Mouse (Mus musculus): ENCODE data around the gene Runx1. TPM values are rescaled to one million over a fixed set of nuclear protein-coding genes. Genes with fewer than 3 reads are reported as not detected.
A peak's percentile ranks its signal among the peaks of the same experiment; 100 is the strongest.

Runx1 gene
- total and polyA plus RNA-seq, 3 experiments = 3.1 to 10.9 (median 4.7) TPM

DNA sequence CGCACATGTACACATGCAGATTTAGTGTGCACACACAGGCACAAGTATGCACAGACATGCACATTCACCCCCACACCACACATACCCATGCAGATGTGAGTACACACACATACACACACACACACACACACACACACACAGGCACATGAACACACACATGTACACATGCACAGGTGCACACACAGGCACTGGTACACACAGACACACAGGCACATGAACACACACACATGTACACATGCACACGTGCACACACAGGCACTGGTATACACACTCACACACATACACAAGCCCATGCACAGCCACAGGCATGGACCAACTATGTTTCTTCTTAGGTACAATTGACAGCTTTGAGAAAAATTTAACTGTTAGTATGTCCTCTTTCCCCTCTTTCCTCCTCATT, 122.1 kb downstream of the Runx1 start:
- Histone ChIP-seq H3K27me3 (replicated peaks) (no peaks in the 10 kb centered on the region), H3K27ac (ENCODE audit: insufficient read depth, low read depth) (no peak overlapping the region), H3K36me3 (replicated peaks in 1 of 2; ENCODE audit: control insufficient read depth in 1 of 2, insufficient read depth in 1 of 2, low read length in 1 of 2) (peaks cover 0 to 31% of the 10 kb centered on the region in 2 experiments), H3K79me2 (replicated peaks; ENCODE audit: control insufficient read depth, extremely low read depth, insufficient read depth, poor library complexity, severe bottlenecking) (no peaks in the 10 kb centered on the region), H3K9ac (ENCODE audit: insufficient read depth, low read depth) (no peak overlapping the region), H3K9me3 (replicated peaks; ENCODE audit: low read length) (peaks cover 8% of the 10 kb centered on the region), H3K4me2 (ENCODE audit: insufficient read depth, low read depth, poor library complexity, severe bottlenecking) (no peak overlapping the region), H3K4me1 (ENCODE audit: control insufficient read depth in 1 of 2, insufficient read depth in 2 of 2) (peaks cover 6 to 25% of the 10 kb centered on the region in 2 experiments), H3K4me3 (replicated peaks in 1 of 3; ENCODE audit: low read depth in 2 of 3, low read length in 2 of 3, poor library complexity in 1 of 3) (no peak overlapping the region)
- no peak for DNase-seq (ENCODE audit: extremely low read depth)
- TF ChIP-seq IRF4 (IDR thresholded peaks at IDR 0.05; ENCODE audit: low read depth, low read length) = no peak
- no peak for TF ChIP-seq GABPA (IDR thresholded peaks at IDR 0.05; ENCODE audit: insufficient replicate concordance, low read depth, low read length)
- TF ChIP-seq RAD21 (IDR thresholded peaks at IDR 0.05; ENCODE audit: low read depth, low read length) = no peak
- no peak for TF ChIP-seq ZNF384 (IDR thresholded peaks at IDR 0.05; ENCODE audit: low read depth, low read length)
- no peak for TF ChIP-seq ZMIZ1 (IDR thresholded peaks at IDR 0.05; ENCODE audit: low read depth, low read length)
- no peak for TF ChIP-seq ZC3H11A (IDR thresholded peaks at IDR 0.05; ENCODE audit: low read depth, low read length)
- no peak for TF ChIP-seq CTCF (conservative IDR thresholded peaks at IDR 0.05 in 1 of 2, IDR thresholded peaks at IDR 0.05 in 1 of 2; ENCODE audit: low read depth in 2 of 2, low read length in 2 of 2)
- TF ChIP-seq MAFK (IDR thresholded peaks at IDR 0.05; ENCODE audit: insufficient replicate concordance, low read length) = no peak
- TF ChIP-seq CHD2 (IDR thresholded peaks at IDR 0.05; ENCODE audit: low read length) = no peak
- TF ChIP-seq TCF12 (IDR thresholded peaks at IDR 0.05; ENCODE audit: low read depth, low read length) = no peak
- TF ChIP-seq TBP (conservative IDR thresholded peaks at IDR 0.05; ENCODE audit: low read depth, low read length) = no peak
- TF ChIP-seq MEF2A (IDR thresholded peaks at IDR 0.05; ENCODE audit: borderline replicate concordance, low read depth, low read length) = no peak
- in situ Hi-C loops (cut with MboI; ENCODE audit: low pct_ligation_motif_present, low pct_unique_long_range_greater_than_20kb, low sequenced_read_pairs) (no loop called here), dilution Hi-C loops (cut with MboI; ENCODE audit: extremely low pct_ligation_motif_present, extremely low pct_unique_long_range_greater_than_20kb, low sequenced_read_pairs) (no loop called here)

DNA sequence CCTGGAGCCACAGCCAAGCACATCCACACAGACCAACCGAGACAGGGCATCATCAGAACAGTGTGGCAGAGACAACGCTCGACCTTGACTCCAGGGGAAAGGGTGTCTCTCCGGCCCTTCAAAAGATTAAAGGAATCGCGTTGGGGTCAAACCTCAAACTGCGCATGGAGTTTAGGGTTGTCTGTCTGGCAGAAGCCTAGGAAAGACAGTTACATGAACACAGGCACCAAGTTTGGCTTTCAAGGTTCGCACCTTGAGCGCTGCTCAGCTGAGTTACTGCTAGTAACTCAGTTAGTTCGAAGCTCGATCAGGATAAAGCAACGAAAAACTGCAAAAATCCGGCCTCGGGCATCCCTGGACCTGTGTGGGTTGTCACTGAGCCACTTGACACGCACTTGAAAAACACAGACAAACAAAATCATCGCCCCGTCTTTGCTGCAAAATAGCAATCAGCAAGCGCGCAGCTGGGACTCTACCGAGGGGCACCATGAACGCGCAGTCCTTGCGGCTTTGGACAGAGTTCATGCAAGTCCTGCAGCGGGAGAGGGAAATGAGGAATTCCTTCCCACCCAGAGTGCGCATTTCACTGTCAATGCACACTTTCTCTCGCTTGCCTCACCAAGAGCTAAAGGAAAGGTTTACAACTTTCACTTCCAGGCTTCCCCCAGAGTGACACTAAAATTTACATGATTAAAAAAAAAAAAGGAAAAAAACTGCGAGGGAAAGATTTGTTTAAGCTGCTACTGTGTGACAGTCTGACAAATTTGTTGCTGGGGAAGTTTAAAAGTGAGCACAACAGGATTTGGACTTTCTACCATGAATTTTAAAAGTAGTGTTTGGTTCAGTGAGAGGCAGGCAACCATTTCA, 126.2 kb downstream of the Runx1 start:
- H3K4me1 ChIP-seq (ENCODE audit: control insufficient read depth in 1 of 2, insufficient read depth in 2 of 2) = peaks cover 6 to 23% of the 10 kb centered on the region in 2 experiments
- H3K4me3 ChIP-seq (replicated peaks in 1 of 3; ENCODE audit: low read depth in 2 of 3, low read length in 2 of 3, poor library complexity in 1 of 3) = no peak overlapping the region
- peaks cover 41% of the 10 kb centered on the region for H3K9me3 ChIP-seq (replicated peaks; ENCODE audit: low read length)
- no peaks in the 10 kb centered on the region for H3K27me3 ChIP-seq (replicated peaks)
- H3K4me2 ChIP-seq (ENCODE audit: insufficient read depth, low read depth, poor library complexity, severe bottlenecking) = no peak overlapping the region
- peaks cover 3% of the 10 kb centered on the region; the same call in 1 of the 2 replicates for H3K79me2 ChIP-seq (replicated peaks; ENCODE audit: control insufficient read depth, extremely low read depth, insufficient read depth, poor library complexity, severe bottlenecking)
- no peak for DNase-seq (ENCODE audit: extremely low read depth)
- dilution Hi-C loops (cut with MboI; ENCODE audit: extremely low pct_ligation_motif_present, extremely low pct_unique_long_range_greater_than_20kb, low sequenced_read_pairs) (no loop called here), in situ Hi-C loops (cut with MboI; ENCODE audit: low pct_ligation_motif_present, low pct_unique_long_range_greater_than_20kb, low sequenced_read_pairs) (loop anchor here (5.0 kb wide), 1 partner anchor 132 kb away; no protein-coding TSS in a partner anchor)
- H3K27ac ChIP-seq (ENCODE audit: insufficient read depth, low read depth) = no peak overlapping the region
- H3K9ac ChIP-seq (ENCODE audit: insufficient read depth, low read depth) = no peak overlapping the region
- no peak for TF ChIP-seq IRF4 (IDR thresholded peaks at IDR 0.05; ENCODE audit: low read depth, low read length)
- TF ChIP-seq ZKSCAN1 (IDR thresholded peaks at IDR 0.05; ENCODE audit: borderline replicate concordance, low read depth, low read length) = no peak
- TF ChIP-seq USF2 (conservative IDR thresholded peaks at IDR 0.05; ENCODE audit: low read depth, low read length) = no peak
- TF ChIP-seq SMC3 (IDR thresholded peaks at IDR 0.05; ENCODE audit: low read depth, low read length) = no peak
- TF ChIP-seq EP300 (IDR thresholded peaks at IDR 0.05; ENCODE audit: low read length) = peak; percentile 37; the same call in 1 of the 2 replicates
- no peak for TF ChIP-seq E2F4 (IDR thresholded peaks at IDR 0.05; ENCODE audit: insufficient replicate concordance, low read depth, low read length)
- TF ChIP-seq ZNF384 (IDR thresholded peaks at IDR 0.05; ENCODE audit: low read depth, low read length) = peak; percentile 80
- H3K36me3 ChIP-seq (replicated peaks in 1 of 2; ENCODE audit: control insufficient read depth in 1 of 2, insufficient read depth in 1 of 2, low read length in 1 of 2) = peaks cover 0 to 47% of the 10 kb centered on the region in 2 experiments
